Mouse (Mus musculus) lung, embryonic 16.5 days (tissue): Measurements from ENCODE around the gene 9130230L23Rik. TPM values are rescaled to one million over a fixed set of nuclear protein-coding genes. Genes with fewer than 3 reads are reported as not detected.

Source experiments
- ATAC-seq: fragments of 200-750 bp; cut with Nextera tagmentation; 2 replicates; pipeline ENCODE4 v1.8.0; 2017; ENCODE audit warnings: low read depth, mild to moderate bottlenecking, moderate library complexity
- H3K27ac ChIP-seq: fragments of 300-500 bp; sonication (generic); 2 replicates; pipeline ENCODE4 v1.5.1; 2014; ENCODE audit warnings: mild to moderate bottlenecking, control low read depth, low read length
- H3K27me3 ChIP-seq: fragments of 300-500 bp; sonication (generic); 2 replicates; pipeline ENCODE4 v1.6.1; 2014; ENCODE audit warnings: low read depth, low read length, mixed read lengths; ENCODE audit not compliant: control insufficient read depth, insufficient read depth
- H3K36me3 ChIP-seq: fragments of 300-500 bp; sonication (generic); 2 replicates; pipeline ENCODE4 v1.6.1; 2014; ENCODE audit warnings: low read length; ENCODE audit not compliant: control insufficient read depth, insufficient read depth
- H3K4me1 ChIP-seq: fragments of 300-500 bp; sonication (generic); replicated peaks from 2 replicates; pipeline ENCODE4 v1.6.1; 2014; ENCODE audit warnings: low read length, mixed read lengths; ENCODE audit not compliant: control insufficient read depth, insufficient read depth
- H3K4me2 ChIP-seq: fragments of 300-500 bp; sonication (generic); 2 replicates; pipeline ENCODE4 v1.6.1; 2014; ENCODE audit warnings: low read depth, low read length, control low read depth
- H3K4me3 ChIP-seq: fragments of 300-500 bp; sonication (generic); 2 replicates; pipeline ENCODE4 v1.5.1; 2014; ENCODE audit warnings: mild to moderate bottlenecking, low read length, control low read depth
- H3K9ac ChIP-seq: fragments of 300-500 bp; sonication (generic); 2 replicates; pipeline ENCODE4 v1.6.1; 2014; ENCODE audit warnings: low read length, control low read depth
- H3K9me3 ChIP-seq: fragments of 300-500 bp; sonication (generic); 2 replicates; pipeline ENCODE4 v1.6.1; 2016; ENCODE audit warnings: low read length; ENCODE audit not compliant: control insufficient read depth
- WGBS: fragments of 180-500 bp; shearing (Covaris S2); extraction: QIAGEN DNeasy Blood & Tissue Kit; methylation state at CpG from one replicate; pipeline ENCODE4 v1.1.7; 2014; 5-methylcytosine and 5-hydroxymethylcytosine counted together
- polyA plus RNA-seq: library from polyadenylated mRNA; unstranded; fragments of >200 nt; fragmentation: Nextera tagmentation; extraction: Ambion mirVana; gene quantifications from 2 replicates; pipeline ENCODE4 v1.2.1, GENCODE M21; 2015

9130230L23Rik gene
- polyA plus RNA-seq, 1 experiment from 2014 or later, result 1.4 TPM

DNA sequence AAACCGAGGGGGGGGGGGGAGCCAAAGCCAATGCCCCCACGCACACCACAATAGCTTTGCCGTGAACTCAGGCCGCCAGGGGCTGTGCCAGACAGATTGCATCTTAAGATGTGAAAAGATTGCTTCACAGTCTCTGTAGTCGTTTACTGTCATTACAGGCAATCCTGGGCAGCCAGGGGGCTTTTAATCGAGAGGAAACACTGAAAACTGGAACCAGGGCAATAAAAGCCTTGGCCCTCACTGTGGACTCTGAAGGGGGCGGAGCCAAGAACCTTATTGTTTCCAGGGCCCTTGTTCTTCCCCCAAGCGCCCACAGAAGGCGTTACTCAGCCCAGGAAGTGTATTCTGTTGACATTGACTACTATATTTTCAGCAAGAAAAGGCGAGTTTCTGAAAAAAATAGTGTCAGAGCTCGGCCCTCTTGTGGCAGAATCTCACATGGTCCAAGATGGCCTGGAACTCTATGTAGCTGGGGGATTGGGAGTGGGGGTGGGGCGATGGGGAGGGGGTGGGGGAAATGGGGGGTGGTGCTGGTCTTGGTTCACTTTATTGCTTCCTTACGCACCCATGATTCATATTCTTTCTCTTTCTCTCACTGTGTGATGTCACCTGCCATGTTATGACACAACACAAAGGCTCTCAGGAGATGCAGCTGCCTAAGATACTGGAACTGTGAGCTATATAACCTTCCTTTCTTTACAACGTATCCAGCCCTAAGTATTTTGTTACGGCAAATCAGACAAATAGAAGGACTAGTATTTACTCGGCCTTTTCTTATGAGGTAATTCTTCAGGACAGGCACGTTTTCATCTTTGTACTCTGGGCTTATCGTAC is 53.2 kb downstream of the 9130230L23Rik start:
- H3K27ac ChIP-seq, result no peak overlapping the region
- no peaks in the 10 kb centered on the region for H3K27me3 ChIP-seq
- peaks cover 7% of the 10 kb centered on the region; the same call in 1 of the 2 replicates for H3K4me1 ChIP-seq
- H3K4me2 ChIP-seq, result no peak overlapping the region
- ATAC-seq, result no peak
- no peak overlapping the region for H3K4me3 ChIP-seq
- no peaks in the 10 kb centered on the region for H3K36me3 ChIP-seq
- WGBS, result 72% methylated on average over 18 of the region's 18 CpGs
- no peaks in the 10 kb centered on the region for H3K9me3 ChIP-seq
- H3K9ac ChIP-seq, result no peak overlapping the region

- Histone ChIP-seq H3K4me3 (no peak overlapping the region), H3K27ac (no peak overlapping the region), H3K27me3 (no peaks in the 10 kb centered on the region), H3K9me3 (no peaks in the 10 kb centered on the region), H3K36me3 (no peaks in the 10 kb centered on the region), H3K4me2 (no peak overlapping the region), H3K9ac (no peak overlapping the region), H3K4me1 (peaks cover 5% of the 10 kb centered on the region; the same call in 1 of the 2 replicates)
- no peak for ATAC-seq
- WGBS, result 40% methylated on average over 6 of the region's 6 CpGs
These were observed 53.8 kb downstream of the 9130230L23Rik start for GRCm38 (mm10) chr5:65950236-65950635.

DNA sequence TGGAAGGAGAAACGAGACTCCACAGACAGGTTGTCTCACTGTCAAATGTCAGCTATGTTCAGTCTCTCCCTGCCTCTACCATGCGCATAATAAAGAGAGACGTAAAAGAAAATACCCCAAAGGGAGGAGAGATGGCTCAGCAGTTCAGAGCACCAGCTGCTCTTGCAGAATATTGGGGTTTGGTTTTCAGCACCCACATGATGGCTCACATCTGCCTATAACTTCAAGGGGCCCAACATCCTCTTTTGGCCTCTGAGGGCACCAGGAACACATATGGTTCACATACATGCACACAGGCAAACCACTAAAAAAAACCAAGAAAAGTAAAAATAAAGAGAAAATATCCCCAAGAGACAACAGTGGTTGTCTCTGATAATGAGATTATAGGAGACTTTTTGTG is 54.3 kb downstream of the 9130230L23Rik start:
- H3K4me1 ChIP-seq, result peaks cover 2% of the 10 kb centered on the region; the same call in 1 of the 2 replicates
- no peaks in the 10 kb centered on the region for H3K27me3 ChIP-seq
- H3K9ac ChIP-seq, result no peak overlapping the region
- H3K4me3 ChIP-seq, result no peak overlapping the region
- H3K36me3 ChIP-seq, result no peaks in the 10 kb centered on the region
- ATAC-seq, result no peak
- 74% methylated on average over 3 of the region's 3 CpGs for WGBS
- H3K27ac ChIP-seq, result no peak overlapping the region
- H3K9me3 ChIP-seq, result no peaks in the 10 kb centered on the region
- no peak overlapping the region for H3K4me2 ChIP-seq

DNA sequence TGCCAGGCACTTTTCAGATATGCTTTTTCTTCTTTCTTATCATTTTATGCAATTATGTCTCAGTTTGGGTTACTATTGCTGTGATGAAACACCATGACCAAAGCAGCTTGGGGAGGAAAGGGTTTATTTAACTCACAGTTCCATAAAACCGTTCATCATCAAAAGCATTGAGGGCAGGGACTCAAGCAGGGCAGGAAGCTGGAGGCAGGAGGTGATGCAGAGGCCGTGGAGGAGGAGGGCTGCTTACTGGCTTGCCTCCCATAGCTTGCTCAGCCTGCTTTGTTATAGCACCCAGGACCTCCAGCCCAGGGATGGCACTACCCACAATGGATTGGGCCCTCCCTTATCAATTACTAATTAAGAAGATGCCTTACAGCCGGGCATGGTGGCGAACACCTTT is 62.9 kb downstream of the 9130230L23Rik start:
- 54% methylated on average over 4 of the region's 4 CpGs for WGBS
- Histone ChIP-seq H3K27me3 (no peaks in the 10 kb centered on the region), H3K9ac (no peak overlapping the region), H3K4me3 (no peak overlapping the region), H3K9me3 (no peaks in the 10 kb centered on the region), H3K36me3 (no peaks in the 10 kb centered on the region), H3K27ac (no peak overlapping the region), H3K4me1 (no peaks in the 10 kb centered on the region), H3K4me2 (no peak overlapping the region)
- no peak for ATAC-seq

DNA sequence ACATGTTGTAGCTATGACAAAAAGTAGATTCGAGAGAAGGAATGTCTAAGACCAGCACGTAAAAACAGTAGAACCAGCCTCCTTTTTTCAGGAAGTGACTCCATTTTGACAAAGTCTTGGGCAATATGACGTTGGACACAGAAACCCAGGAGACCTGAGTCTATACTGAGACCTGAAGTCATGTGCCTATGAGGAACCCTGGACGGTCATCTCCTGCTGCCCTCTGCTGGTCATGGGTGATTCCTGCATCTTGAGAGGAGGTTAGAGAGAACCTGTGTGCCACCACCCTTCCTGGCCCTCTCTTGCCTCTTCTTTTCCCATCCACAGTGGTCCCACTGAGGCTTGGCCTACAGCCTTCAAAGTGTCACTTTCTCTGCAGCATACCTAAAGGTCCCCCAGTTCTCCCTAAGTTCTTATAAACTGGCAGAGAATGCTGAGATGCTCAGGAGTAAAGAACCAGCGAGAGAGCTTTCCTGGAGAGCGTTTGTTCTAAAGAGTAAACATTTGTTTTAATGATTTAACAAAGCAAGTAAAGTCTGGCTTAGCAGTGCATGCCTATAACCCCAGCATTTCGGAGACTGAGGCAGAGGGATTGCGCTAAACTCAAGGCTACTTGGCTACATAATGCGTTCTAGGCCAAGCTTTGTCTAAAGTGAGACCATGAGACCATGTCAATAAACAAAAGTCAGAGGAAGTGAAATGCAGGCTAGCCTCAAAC is 65.9 kb downstream of the 9130230L23Rik start:
- 45% methylated on average over 9 of the region's 9 CpGs for WGBS
- peak; percentile 84 for ATAC-seq

GRCm38 (mm10) chr5:65937011-65937726 is 66.9 kb downstream of the 9130230L23Rik start:
- Histone ChIP-seq H3K27me3 (no peaks in the 10 kb centered on the region), H3K4me3 (no peak overlapping the region), H3K27ac (no peak overlapping the region), H3K36me3 (no peaks in the 10 kb centered on the region), H3K9me3 (no peaks in the 10 kb centered on the region), H3K4me2 (no peak overlapping the region), H3K4me1 (no peaks in the 10 kb centered on the region), H3K9ac (no peak overlapping the region)
- WGBS, result 58% methylated on average over 11 of the region's 11 CpGs
- ATAC-seq, result no peak

More for the DNA sequence above, 65.9 kb downstream of the 9130230L23Rik start:
- no peak overlapping the region for H3K9ac ChIP-seq
- H3K27ac ChIP-seq, result no peak overlapping the region
- no peaks in the 10 kb centered on the region for H3K27me3 ChIP-seq
- H3K4me1 ChIP-seq, result no peaks in the 10 kb centered on the region
- H3K36me3 ChIP-seq, result no peaks in the 10 kb centered on the region
- H3K4me2 ChIP-seq, result no peak overlapping the region
- H3K9me3 ChIP-seq, result no peaks in the 10 kb centered on the region
- no peak overlapping the region for H3K4me3 ChIP-seq

- no peak for ATAC-seq
- Histone ChIP-seq H3K27me3 (no peaks in the 10 kb centered on the region), H3K36me3 (no peaks in the 10 kb centered on the region), H3K27ac (no peak within 1 kb of the TSS), H3K9me3 (no peaks in the 10 kb centered on the region), H3K4me1 (no peaks in the 10 kb centered on the region), H3K4me3 (no peak within 1 kb of the TSS), H3K4me2 (no peak within 1 kb of the TSS), H3K9ac (no peak within 1 kb of the TSS)
- 75% methylated on average over 5 of the region's 5 CpGs for WGBS
These were observed 69.3 kb downstream of the 9130230L23Rik start, which contains the start of gene Chrna9 for GRCm38 (mm10) chr5:65934783-65935182. Gene Chrna9, plus strand, starts transcription at chr5:65934921.

GRCm38 (mm10) chr5:65933764-65934163 is 70.3 kb downstream of the 9130230L23Rik start:
- no peak overlapping the region for H3K27ac ChIP-seq
- H3K4me2 ChIP-seq, result no peak overlapping the region
- H3K36me3 ChIP-seq, result no peaks in the 10 kb centered on the region
- no peak overlapping the region for H3K4me3 ChIP-seq
- WGBS, result 82% methylated on average over 2 of the region's 2 CpGs
- H3K9ac ChIP-seq, result no peak overlapping the region
- no peaks in the 10 kb centered on the region for H3K4me1 ChIP-seq
- no peaks in the 10 kb centered on the region for H3K9me3 ChIP-seq
- no peaks in the 10 kb centered on the region for H3K27me3 ChIP-seq
- no peak for ATAC-seq

DNA sequence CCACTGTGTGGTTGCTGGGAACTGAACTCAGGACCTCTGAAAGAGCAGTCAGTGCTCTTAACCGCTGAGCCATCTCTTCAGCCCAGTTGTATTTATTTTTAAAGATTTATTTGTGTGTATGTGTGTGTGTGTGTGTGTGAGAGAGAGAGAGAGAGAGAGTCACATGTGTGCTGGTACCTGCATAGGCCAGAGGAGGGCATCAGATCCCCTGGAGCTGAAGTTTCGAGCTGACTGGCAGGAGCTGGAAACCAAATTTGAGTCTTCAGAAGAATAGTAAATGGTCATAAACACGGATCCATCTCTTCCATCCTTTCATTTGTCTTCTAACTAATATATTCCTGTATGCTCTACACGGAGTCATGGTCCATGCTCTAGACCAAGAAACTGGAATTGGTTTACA is 70.8 kb downstream of the 9130230L23Rik start:
- no peaks in the 10 kb centered on the region for H3K9me3 ChIP-seq
- 81% methylated on average over 4 of the region's 4 CpGs for WGBS
- H3K4me2 ChIP-seq, result no peak overlapping the region
- H3K36me3 ChIP-seq, result no peaks in the 10 kb centered on the region
- H3K27ac ChIP-seq, result no peak overlapping the region
- ATAC-seq, result no peak
- H3K27me3 ChIP-seq, result no peaks in the 10 kb centered on the region
- H3K4me3 ChIP-seq, result no peak overlapping the region
- no peaks in the 10 kb centered on the region for H3K4me1 ChIP-seq
- H3K9ac ChIP-seq, result no peak overlapping the region
